Mouse (Mus musculus) limb, embryonic 14.5 days (tissue): ENCODE results near the gene Cep68. TPM values are rescaled to one million over a fixed set of nuclear protein-coding genes. Genes with fewer than 3 reads are reported as not detected.

Experiments used
- ATAC-seq: fragments of 200-750 bp; cut with Nextera tagmentation; 2 replicates; pipeline ENCODE4 v1.8.0; 2017; ENCODE audit warnings: low read depth, moderate number of reproducible peaks, moderate TSS enrichment; ENCODE audit not compliant: low FRiP score
- DNase-seq: peaks from one replicate; pipeline ENCODE4 v3.0.0-alpha.2; 2015; ENCODE audit warnings: low spot score
- H3K27ac ChIP-seq: fragments of 300-500 bp; sonication (generic); replicated peaks from 2 replicates; pipeline ENCODE4 v1.5.1; 2014; ENCODE audit warnings: low read depth, mild to moderate bottlenecking, low read length, moderate library complexity, mixed read lengths
- H3K27me3 ChIP-seq: fragments of 300-500 bp; sonication (generic); 2 replicates; pipeline ENCODE4 v1.6.1; 2014; ENCODE audit warnings: low read length, mixed read lengths; ENCODE audit not compliant: control insufficient read depth, insufficient read depth
- H3K36me3 ChIP-seq: fragments of 300-500 bp; sonication (generic); 2 replicates; pipeline ENCODE4 v1.6.1; 2014; ENCODE audit warnings: mild to moderate bottlenecking, low read length, moderate library complexity, mixed read lengths; ENCODE audit not compliant: control insufficient read depth, insufficient read depth
- H3K4me1 ChIP-seq: fragments of 300-500 bp; sonication (generic); 2 replicates; pipeline ENCODE4 v1.6.1; 2014; ENCODE audit warnings: antibody characterized with exemption, low read length, mixed read lengths; ENCODE audit not compliant: control insufficient read depth, insufficient read depth
- H3K4me2 ChIP-seq: fragments of 300-500 bp; sonication (generic); replicated peaks from 2 replicates; pipeline ENCODE4 v1.6.1; 2014; ENCODE audit warnings: low read depth, mild to moderate bottlenecking, low read length, moderate library complexity; ENCODE audit not compliant: severe bottlenecking
- H3K4me3 ChIP-seq: fragments of 300-500 bp; sonication (generic); replicated peaks from 2 replicates; pipeline ENCODE4 v1.5.1; 2014; ENCODE audit warnings: low read length
- H3K9ac ChIP-seq: fragments of 300-500 bp; sonication (generic); 2 replicates; pipeline ENCODE4 v1.6.1; 2014; ENCODE audit warnings: mild to moderate bottlenecking, low read depth, low read length, moderate library complexity; ENCODE audit not compliant: severe bottlenecking
- H3K9me3 ChIP-seq: fragments of 300-500 bp; sonication (generic); 2 replicates; pipeline ENCODE4 v1.6.1; 2016; ENCODE audit warnings: low read length; ENCODE audit not compliant: control insufficient read depth
- POLR2A ChIP-seq: fragments of 200-500 bp; IDR thresholded peaks from 2 replicates; pipeline ENCODE4 v1.8.0; 2012; ENCODE audit warnings: inconsistent platforms, mild to moderate bottlenecking, moderate library complexity, borderline replicate concordance; ENCODE audit not compliant: insufficient read depth, insufficient read length; ENCODE audit errors: extremely low read depth
- WGBS: fragments of 180-500 bp; shearing (Covaris S2); extraction: QIAGEN DNeasy Blood & Tissue Kit; methylation state at CpG from one replicate; pipeline ENCODE4 v1.1.7; 2014; 5-methylcytosine and 5-hydroxymethylcytosine counted together
- polyA plus RNA-seq, 2 experiments: library from polyadenylated mRNA; depleted of rRNA in 1 of 2; stranded (reverse) in 1 of 2; unstranded in 1 of 2; fragments of >200 nt; fragmentation: Nextera tagmentation in 1 of 2; extraction: Ambion mirVana in 1 of 2; gene quantifications; 2 replicates each; pipeline versions ENCODE4 v1.2.1 to v1.2.3; 2012 to 2014

Gene Cep68
- polyA plus RNA-seq, 2 experiments, result 28.5 to 29.7 TPM

- ATAC-seq (no peak), DNase-seq (no peak)
- 82% methylated on average over 5 of the region's 5 CpGs for WGBS
- H3K27ac ChIP-seq, result no peak overlapping the region
- no peak overlapping the region for H3K4me2 ChIP-seq
- H3K9ac ChIP-seq, result no peak overlapping the region
- TF ChIP-seq POLR2A, result no peak
- H3K4me3 ChIP-seq, result no peak overlapping the region
- no peaks in the 10 kb centered on the region for H3K9me3 ChIP-seq
- H3K27me3 ChIP-seq, result no peaks in the 10 kb centered on the region
- H3K4me1 ChIP-seq, result peaks cover 18% of the 10 kb centered on the region
- H3K36me3 ChIP-seq, result peaks cover 72% of the 10 kb centered on the region
Measured at GRCm38 (mm10) chr11:20240331-20240730, 8.9 kb downstream of the Cep68 start.

- Histone ChIP-seq H3K27me3 (no peaks in the 10 kb centered on the region), H3K4me2 (no peak overlapping the region), H3K4me1 (peaks cover 15% of the 10 kb centered on the region), H3K9ac (no peak overlapping the region), H3K27ac (no peak overlapping the region), H3K36me3 (peaks cover 77% of the 10 kb centered on the region), H3K9me3 (no peaks in the 10 kb centered on the region), H3K4me3 (no peak overlapping the region)
- no peak for ATAC-seq
- no peak for DNase-seq
- WGBS, result 92% methylated on average over 9 of the region's 9 CpGs
- no peak for TF ChIP-seq POLR2A
Measured at GRCm38 (mm10) chr11:20239279-20239861, 9.9 kb downstream of the Cep68 start.

DNA sequence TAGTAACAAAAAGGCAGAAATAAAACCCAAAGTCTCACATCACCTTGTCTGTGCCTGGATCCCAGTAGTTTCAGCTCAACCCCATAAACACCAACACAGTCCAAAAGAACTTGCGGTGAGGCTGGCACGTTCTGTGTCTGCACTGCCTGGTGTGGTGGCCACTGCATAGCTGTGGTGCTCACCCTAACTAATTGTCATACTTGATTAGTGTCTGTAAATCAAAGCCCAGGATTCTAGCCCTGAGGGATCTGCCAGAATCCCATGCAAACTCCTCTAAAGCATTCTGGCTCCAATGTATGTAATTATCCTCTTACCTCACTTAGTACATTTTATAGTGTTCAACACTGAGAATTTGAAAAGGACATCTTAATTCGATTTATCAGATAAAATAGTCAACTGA, 11.3 kb downstream of the Cep68 start:
- DNase-seq (no peak), ATAC-seq (no peak)
- Histone ChIP-seq H3K27me3 (no peaks in the 10 kb centered on the region), H3K4me2 (no peak overlapping the region), H3K36me3 (peaks cover 87% of the 10 kb centered on the region), H3K9ac (no peak overlapping the region), H3K27ac (no peak overlapping the region), H3K4me3 (no peak overlapping the region), H3K9me3 (no peaks in the 10 kb centered on the region), H3K4me1 (peaks cover 2% of the 10 kb centered on the region; the same call in 1 of the 2 replicates)
- WGBS, result 85% methylated on average over 3 of the region's 3 CpGs
- no peak for TF ChIP-seq POLR2A

GRCm38 (mm10) chr11:20237018-20237417, 12.2 kb downstream of the Cep68 start:
- DNase-seq (no peak), ATAC-seq (no peak)
- Histone ChIP-seq H3K27ac (no peak overlapping the region), H3K36me3 (peaks cover 96% of the 10 kb centered on the region), H3K9me3 (no peaks in the 10 kb centered on the region), H3K9ac (no peak overlapping the region), H3K4me3 (no peak overlapping the region), H3K27me3 (no peaks in the 10 kb centered on the region), H3K4me1 (no peaks in the 10 kb centered on the region), H3K4me2 (no peak overlapping the region)
- TF ChIP-seq POLR2A, result no peak
- WGBS, result 96% methylated on average over 7 of the region's 7 CpGs

GRCm38 (mm10) chr11:20234233-20234632, 15.0 kb downstream of the Cep68 start:
- no peaks in the 10 kb centered on the region for H3K9me3 ChIP-seq
- TF ChIP-seq POLR2A, result no peak
- no peaks in the 10 kb centered on the region for H3K27me3 ChIP-seq
- no peak overlapping the region for H3K27ac ChIP-seq
- H3K9ac ChIP-seq, result no peak overlapping the region
- no peak overlapping the region for H3K4me3 ChIP-seq
- peaks cover 95% of the 10 kb centered on the region for H3K36me3 ChIP-seq
- DNase-seq, result no peak
- no peak for ATAC-seq
- 66% methylated on average over 3 of the region's 3 CpGs for WGBS
- no peak overlapping the region for H3K4me2 ChIP-seq
- H3K4me1 ChIP-seq, result no peaks in the 10 kb centered on the region
